ENCODE assay signal across 9 mouse cellular contexts in the genomic region with DNA sequence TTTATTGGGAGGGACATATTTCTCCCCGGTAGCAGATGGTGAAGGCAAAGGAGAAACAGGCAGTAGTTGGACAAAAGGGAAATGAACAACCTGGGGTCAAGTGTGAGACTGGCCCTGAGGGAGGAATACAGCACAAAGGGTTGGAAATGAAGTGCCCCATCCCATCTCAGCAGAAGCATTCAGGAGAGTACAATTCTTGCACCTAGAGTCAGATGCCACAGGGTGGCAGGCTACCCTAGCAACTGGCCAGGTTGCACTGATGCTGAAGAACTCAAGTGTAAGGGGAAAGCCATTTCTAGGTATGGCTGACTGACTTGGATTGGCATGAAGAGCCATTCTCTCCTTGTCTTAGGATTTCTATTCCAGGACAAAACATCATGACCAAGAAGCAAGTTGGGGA. TPM values are rescaled to one million over a fixed set of nuclear protein-coding genes. Genes with fewer than 3 reads are reported as not detected.
DNase-seq lines count a peak whose midpoint lies in the region; ATAC-seq and TF ChIP-seq lines count a peak whose summit lies in the region.
"Had no signal": no experiment of that assay in that cellular context is flagged by ENCODE, and none has a peak within 500 bp of the region (broad histone marks: within the 10 kb centered on the region; RNA-seq: fewer than 3 reads in every experiment).

No protein-coding gene starts in this region.

- H3K9ac ChIP-seq in hindbrain, embryonic 12.5 days = no peak overlapping the region

- no peaks in the 10 kb centered on the region for H3K79me2 ChIP-seq in C2C12 (ENCODE audit: control insufficient read depth, insufficient read depth)

- ATAC-seq in hindbrain, embryonic 12.5 days (ENCODE audit: low FRiP score) = no peak
- ATAC-seq in monocyte, adult 5-6 weeks (replicated peaks; ENCODE audit: insufficient number of reproducible peaks, low FRiP score, low TSS enrichment, poor library complexity, severe bottlenecking) = no peak

- no peak overlapping the region for H3K27ac ChIP-seq in hindbrain, embryonic 10.5 days
- no peak overlapping the region for H3K27ac ChIP-seq in hindbrain, embryonic 12.5 days

- H3ac ChIP-seq in C2C12 (ENCODE audit: control insufficient read depth, insufficient read length, low read depth) = no peak overlapping the region

- H3K4me1 ChIP-seq in hindbrain, embryonic 10.5 days (replicated peaks) = no peaks in the 10 kb centered on the region
- no peaks in the 10 kb centered on the region for H3K4me1 ChIP-seq in hindbrain, embryonic 12.5 days

- H3K79me3 ChIP-seq in C2C12 (ENCODE audit: low read depth) = no peaks in the 10 kb centered on the region

- H3K4me3 ChIP-seq in hindbrain, embryonic 10.5 days = no peak overlapping the region
- no peak overlapping the region for H3K4me3 ChIP-seq in hindbrain, embryonic 12.5 days
- H3K4me3 ChIP-seq in C2C12 (ENCODE audit: insufficient read depth, poor library complexity, severe bottlenecking) = no peak overlapping the region
- H3K4me3 ChIP-seq: myocyte had no signal

- no peak overlapping the region for H3K4me2 ChIP-seq in hindbrain, embryonic 12.5 days (replicated peaks)

- peak; percentile 27 for DNase-seq in hindbrain, embryonic 10.5 days (ENCODE audit: low spot score)
- DNase-seq in NIH3T3 (ENCODE audit: low read depth) = peak; percentile 61
- peak; percentile 7 for DNase-seq in kidney, postnatal 14 days
- DNase-seq in right cerebral cortex, postnatal 25 days = peak; percentile 22
- DNase-seq in ovary, postnatal 10 days (ENCODE audit: low spot score) = no peak

- WGBS in hindbrain, embryonic 10.5 days = 85% methylated on average over 1 of the region's 1 CpGs
- WGBS in hindbrain, embryonic 12.5 days = 71% methylated on average over 1 of the region's 1 CpGs

- H3K27me3 ChIP-seq in hindbrain, embryonic 10.5 days (ENCODE audit: insufficient read depth, poor library complexity, severe bottlenecking) = no peaks in the 10 kb centered on the region
- H3K27me3 ChIP-seq in hindbrain, embryonic 12.5 days = no peaks in the 10 kb centered on the region
- no peaks in the 10 kb centered on the region for H3K27me3 ChIP-seq in C2C12 (ENCODE audit: control insufficient read depth, insufficient read depth, insufficient read length)

- TF ChIP-seq CTCF in C2C12 (IDR thresholded peaks at IDR 0.05; ENCODE audit: control insufficient read depth, insufficient read depth, insufficient read length) = peak; percentile 5

- H3K9me3 ChIP-seq in hindbrain, embryonic 10.5 days = no peaks in the 10 kb centered on the region
- no peaks in the 10 kb centered on the region for H3K9me3 ChIP-seq in hindbrain, embryonic 12.5 days (replicated peaks)

- H3K36me3 ChIP-seq in hindbrain, embryonic 10.5 days = no peaks in the 10 kb centered on the region
- no peaks in the 10 kb centered on the region for H3K36me3 ChIP-seq in hindbrain, embryonic 12.5 days
- H3K36me3 ChIP-seq in C2C12 (ENCODE audit: control insufficient read depth, insufficient read depth) = no peaks in the 10 kb centered on the region

TF ChIP-seq in C2C12, 6 proteins besides CTCF, POLR2A, EP300 and RAD21:
- no peak for TF ChIP-seq USF1 (IDR thresholded peaks at IDR 0.05; ENCODE audit: low read depth)
- no peak for TF ChIP-seq MYOG (IDR thresholded peaks at IDR 0.05; ENCODE audit: control insufficient read depth, extremely low read depth, insufficient read length)
- TF ChIP-seq MYOD1 (IDR thresholded peaks at IDR 0.05; ENCODE audit: control insufficient read depth, insufficient read length, low read depth) = no peak
- TF ChIP-seq CEBPB (IDR thresholded peaks at IDR 0.05; ENCODE audit: low read depth) = no peak
- TF ChIP-seq FOSL1 (IDR thresholded peaks at IDR 0.05; ENCODE audit: insufficient read depth, low read length, poor library complexity, severe bottlenecking) = no peak
- no peak for TF ChIP-seq MAX (IDR thresholded peaks at IDR 0.05)

RNA-seq across cellular contexts. Expression of a gene that starts 54.2 kb away (rescaled TPM):
- polyA plus RNA-seq in hindbrain, embryonic 10.5 days (2016; fragmentation: Nextera tagmentation; extraction: Ambion mirVana) = 0.09 and 0.14 TPM in 2 replicates
- polyA plus RNA-seq in hindbrain, embryonic 12.5 days (2016; fragmentation: Nextera tagmentation; extraction: Ambion mirVana) = 0.23 TPM in 1 of 2 replicates, not detected in the other
- polyA plus RNA-seq in C2C12 (2012; fragmentation: generic; extraction: Trizol) = not detected
- total RNA-seq in monocyte, adult 5-6 weeks (2017) = not detected in 3 replicates
- polyA plus RNA-seq: myocyte had no signal
